Mouse (Mus musculus) frontal cortex, postnatal 14 days (tissue): ENCODE data around the gene Psmd14.

ENCODE experiments used
- DNase-seq, 2 experiments: peaks; one replicate each; pipeline ENCODE4 v3.0.0; 2022; ENCODE audit warnings: low spot score in 2 of 2

The Psmd14 gene

DNA sequence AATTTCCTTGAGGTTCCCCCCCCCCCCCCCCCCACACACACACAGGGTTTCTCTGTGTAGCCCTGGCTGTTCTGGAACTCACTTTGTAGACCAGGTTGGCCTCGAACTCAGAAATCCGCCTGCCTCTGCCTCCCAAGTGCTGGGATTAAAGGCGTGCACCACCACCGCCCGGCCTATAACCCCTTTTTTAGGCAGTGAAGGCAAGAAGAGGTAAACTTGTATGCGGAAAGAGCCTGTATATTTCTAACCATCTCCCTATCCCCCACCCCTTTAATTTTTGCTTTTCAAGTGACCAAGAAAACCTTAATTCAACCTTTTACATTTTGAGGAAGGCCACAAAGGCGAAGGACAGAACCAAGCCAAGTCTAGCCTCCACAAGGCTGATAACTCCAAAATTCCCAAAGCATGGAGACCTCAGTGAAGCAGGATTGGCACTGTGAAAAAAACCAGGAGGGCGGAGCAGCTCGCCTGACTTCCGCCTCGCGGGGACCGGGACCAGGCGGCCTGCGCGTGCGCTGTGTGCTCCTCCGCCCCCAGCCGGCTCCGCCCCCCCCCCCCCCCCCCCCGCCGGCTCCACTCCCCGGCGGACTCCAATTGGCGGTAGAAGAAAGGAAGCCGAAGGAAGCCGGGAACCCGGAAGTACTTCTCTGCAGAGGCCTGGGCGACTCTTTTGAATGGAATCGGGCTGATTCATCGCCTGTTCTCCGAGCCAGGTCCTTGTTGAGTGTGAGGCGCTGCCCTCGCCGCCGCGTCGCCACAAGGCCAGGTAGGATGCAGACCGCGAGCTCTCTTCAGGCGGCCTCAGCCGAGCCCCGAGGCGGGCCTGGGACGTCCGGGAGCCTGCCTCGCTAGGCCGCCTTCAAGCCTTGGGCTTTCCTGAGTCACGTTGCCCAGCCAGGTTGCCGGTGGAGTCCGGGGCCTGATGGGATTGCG, at the start of gene Psmd14:
Gene Psmd14 (plus strand): TSS at position 587 of the 933 bp plus-strand sequence.
- DNase-seq = peak; percentile 81

DNA sequence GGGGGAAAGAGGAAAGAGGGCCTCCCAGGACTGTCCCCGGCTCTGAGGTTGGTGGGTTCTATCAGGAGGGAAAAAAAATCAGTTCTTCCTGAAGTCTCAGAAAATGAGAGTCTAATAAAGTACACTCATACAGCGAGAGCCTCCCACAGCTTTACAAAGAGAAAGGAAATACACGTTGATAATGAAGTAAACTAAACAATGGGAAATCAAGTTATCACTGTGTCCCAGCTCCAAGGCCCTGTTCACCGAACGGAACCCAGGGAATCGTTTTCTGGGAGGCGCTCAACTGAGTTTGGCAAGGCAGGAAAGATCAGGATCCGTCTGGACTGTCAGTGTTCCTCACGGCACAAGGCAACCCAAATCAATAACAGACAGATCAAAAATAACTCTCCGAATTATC, 48.7 kb upstream of the Psmd14 start:
- no peak for DNase-seq

DNA sequence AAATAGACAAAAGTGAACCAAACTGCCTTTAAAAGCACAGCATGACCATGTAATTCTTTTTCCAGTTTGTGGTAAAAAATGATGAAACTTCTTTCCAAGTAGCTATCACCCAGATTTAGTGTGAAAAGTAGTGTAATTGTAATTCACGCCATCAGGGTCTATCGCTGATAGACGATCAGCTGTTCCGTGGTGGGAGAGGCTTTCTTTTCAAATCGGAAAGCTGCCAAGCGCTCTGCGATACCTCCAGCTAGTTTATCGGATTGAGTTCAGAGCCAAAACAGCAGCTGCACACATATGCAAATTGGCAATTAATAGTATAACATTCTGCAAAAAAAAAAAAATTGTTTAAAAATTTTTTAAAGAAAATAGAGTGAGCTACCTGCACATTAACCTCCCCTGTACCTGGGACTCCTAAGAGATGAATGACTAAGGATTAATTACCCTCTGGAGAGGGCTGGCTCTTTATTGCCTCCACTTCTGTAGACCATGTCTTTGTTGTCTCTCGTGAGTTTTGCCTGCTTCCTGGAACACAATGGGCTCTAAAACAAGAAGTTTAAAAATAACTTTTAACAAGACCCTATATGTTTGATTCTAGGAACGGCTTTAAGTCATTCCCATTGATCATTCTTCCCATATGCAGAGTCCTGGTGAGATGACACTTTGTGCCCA, 47.8 kb upstream of the Psmd14 start:
- DNase-seq = no peak

DNA sequence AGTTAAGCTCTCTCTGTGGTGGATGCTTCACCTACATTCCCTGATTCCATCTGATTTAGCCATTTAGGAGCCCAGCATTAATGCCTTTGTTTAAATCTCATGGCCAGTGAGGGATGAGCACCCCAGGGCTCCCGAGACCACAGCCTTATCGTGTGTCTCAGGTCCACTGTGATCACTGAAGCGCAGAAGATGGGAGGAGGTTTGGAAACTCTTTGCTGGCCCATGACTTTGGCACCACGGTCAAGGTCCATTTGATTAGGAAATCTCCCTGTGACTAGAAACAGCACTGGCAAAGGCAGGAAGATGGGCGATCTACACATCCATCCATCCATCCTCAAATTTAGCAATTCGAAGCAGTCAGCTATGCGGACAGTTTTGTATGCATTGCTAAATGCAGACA, 44.1 kb upstream of the Psmd14 start:
- DNase-seq = no peak

DNA sequence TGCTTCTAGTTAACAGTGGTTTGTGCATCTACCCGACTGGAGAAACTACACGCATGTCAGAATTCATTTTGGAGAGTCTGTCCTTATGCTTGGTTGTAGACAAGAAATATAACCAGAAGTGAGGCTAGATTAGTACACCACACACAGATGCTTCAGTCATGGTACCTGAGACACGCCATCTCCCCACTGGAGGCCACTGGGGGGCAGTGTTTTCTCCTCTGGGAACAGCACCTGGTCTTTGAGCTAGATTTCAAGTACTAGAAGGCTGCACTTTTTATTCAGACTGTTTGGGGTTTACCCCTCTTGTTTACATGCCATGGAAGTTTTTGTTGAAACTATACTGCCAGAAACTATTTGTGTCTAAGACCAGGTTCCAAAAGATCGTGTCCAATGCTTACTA, 43.2 kb upstream of the Psmd14 start:
- DNase-seq = peak in 1 of 2 experiments; percentile 49

DNA sequence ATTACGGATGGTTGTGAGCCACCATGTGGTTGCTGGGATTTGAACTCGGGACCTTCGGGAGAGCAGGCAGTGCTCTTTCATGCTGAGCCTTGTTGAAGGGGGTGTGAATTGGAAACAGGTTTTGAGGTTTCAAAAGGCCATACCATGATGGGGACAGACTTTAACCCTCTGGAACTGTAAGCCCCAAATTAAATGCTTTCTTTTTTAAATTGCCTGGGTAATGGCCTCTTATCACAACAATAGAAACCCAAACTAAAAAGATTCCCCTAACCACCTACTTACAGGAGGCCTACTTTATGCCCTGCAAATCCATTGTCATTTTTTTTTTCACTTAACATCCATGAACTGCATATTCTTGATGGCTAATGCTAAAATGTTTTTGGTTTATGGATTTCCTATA, 36.9 kb upstream of the Psmd14 start:
- DNase-seq = no peak

DNA sequence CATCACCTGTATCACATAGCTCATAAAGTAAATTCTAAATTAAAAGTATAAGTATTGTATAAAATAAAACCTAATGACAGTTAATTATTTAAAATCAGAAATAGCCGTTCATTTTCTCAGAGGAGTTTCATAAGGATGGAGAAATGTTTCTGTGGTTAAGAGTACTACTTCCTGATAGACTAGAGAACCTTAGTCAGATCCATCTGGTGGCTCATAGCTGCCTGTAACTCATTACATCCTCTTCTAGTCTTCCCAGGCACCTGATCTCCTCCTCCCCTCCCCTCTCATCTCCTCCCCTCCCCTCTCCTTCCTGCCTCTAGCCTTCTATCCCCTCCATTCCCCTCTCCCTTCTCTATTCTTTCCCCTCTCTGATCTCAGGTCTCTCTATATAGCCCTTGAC, 29.9 kb upstream of the Psmd14 start:
- DNase-seq = no peak

DNA sequence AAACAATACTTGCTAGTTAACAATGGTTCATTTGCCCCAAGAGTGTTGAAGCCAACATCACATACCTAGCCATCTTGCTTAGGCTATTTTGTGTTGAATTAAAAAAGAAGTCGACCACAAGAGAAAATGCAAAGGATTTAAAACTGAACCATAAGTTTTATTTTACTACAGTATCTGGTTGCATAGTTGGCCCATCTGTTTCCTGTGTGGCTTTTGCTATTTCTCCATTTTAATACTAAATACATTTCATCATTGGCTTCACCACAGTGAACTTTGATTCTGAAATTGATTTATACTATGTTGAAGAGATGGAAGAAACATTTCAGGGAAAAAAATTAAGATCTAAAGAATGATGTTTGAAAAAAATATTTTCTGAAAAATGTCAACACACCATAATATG, 25.0 kb upstream of the Psmd14 start:
- no peak for DNase-seq

DNA sequence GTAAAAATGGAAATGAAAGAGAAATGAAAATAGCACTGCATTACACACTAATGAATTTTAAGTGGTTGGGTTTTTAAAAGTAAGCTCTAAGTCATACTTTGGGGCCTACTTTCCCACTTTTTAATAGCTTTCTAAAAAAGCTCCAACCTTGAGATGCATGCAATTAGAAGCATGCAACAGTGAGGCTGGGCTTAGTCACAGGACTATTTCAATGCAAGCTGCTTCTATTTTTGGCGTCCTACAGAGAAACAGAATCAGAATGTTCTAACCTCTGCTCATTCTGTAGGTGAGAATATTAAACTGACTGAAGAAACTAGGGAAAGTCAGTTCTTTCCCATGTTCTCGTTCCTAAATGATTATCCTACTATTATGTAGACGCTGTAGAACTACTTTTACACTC, 22.4 kb upstream of the Psmd14 start:
- no peak for DNase-seq

DNA sequence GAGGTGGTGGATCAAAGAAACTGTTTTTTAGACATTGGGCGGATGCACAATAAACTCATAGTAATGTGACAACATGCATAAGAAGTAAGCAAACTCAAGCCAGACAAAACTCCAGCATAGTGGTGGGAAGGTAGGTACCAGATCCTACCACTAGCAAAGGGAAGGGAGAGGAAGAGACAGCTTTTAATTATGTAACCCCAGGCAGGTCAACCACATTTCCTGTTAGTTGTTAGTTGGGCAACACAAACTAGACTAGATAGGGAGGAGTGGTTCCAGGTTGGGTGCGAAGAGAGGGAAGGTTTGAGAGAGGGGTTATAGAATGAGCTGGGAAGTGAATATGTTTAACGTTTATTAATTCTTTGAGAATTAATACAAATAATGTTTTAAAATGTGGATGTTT, 1.9 kb upstream of the Psmd14 start:
- no peak for DNase-seq

DNA sequence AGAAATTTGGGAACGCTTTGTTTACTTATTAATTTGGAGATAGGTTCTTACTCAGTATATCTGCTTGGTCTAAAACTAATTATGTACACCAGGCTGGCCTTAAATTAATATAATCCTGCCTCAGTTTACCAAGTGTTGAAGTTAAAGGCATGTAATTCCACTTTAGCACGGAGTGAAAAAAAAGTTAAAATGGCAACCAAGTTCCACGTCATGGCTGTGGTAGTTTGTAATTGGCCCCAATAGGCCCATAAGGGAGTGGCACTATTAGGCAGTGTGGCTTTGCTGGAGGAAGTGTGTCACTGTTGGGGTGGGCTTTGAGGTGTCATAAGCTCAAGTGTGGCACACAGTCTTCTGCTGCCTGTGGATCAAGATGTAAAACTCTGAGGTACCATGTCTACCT, 1.0 kb downstream of the Psmd14 start:
- no peak for DNase-seq

DNA sequence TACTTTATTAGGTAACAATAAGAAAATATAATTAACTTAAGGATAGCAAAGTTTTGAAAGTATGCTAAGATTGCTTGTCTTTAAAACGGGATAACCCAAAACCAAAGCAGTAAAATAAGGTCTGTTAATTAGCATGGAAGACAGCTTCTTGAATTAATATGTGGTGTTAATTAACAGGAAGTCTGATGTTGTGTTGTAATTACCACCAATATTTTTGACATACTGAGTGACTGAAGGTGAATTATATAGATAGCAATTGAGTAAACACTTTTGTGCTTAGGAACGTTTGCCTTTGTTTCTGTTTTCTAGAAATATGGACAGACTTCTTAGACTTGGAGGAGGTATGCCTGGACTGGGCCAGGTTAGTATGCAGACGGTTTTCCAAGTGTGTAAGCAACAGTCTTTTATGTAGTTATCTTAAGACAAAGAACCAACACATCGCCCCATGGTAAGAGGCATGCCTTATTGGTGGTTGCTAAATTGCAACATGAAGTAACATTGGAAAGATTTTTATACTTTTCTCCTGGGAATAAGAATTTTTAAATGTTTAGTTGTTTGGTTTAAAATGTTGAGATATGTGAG, 11.0 kb downstream of the Psmd14 start:
- DNase-seq = no peak

DNA sequence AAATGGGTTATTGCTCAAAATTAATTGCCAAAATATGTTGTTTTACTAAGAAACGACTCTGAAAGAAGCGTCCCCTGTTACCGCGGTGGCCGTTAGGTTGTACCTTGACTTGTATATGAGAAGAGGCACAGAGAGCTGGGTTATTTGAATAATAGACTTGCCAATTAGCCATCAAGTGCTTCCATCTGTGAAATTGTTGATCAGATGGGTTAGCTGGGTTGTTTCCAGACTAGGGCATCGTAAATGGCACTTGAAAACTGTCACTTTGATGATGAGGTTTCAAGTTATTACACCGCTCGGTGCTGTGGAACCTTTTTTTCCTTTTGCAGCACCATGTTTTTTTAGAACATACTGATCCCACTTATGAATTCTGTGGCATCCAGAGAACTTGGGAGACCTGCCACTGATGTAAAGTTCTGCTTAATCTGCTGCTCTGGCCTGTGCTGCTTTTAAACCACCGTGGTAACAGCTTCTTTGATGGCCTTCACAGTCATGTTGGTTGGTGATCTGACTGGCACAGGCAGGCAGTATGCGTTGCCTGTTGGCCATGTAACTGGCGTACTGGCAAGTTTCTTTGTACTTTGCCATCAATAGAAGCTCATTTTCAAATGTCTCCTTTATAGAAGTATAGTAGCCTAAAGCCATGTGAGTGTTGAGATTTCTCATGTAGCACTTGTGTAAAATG, 21.4 kb downstream of the Psmd14 start:
- no peak for DNase-seq

DNA sequence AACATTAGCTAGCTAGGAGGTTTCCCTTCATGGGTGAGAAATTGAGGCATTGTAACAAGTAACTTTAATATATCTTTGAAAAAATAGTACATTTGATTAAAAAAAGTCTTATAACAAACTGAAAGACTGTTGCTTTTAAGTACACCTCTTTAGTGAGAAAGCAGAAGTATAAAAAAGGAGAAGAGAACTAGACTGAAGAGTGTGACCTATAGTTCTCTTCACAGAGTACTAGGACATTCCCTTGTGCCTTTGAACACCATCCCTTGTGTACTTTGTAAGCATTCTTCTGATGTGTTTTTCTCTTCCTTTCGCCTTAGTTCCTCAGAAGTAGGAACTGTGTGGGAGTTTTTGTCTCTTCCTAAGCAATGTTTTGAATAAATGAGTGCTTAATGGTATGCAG, 22.7 kb downstream of the Psmd14 start:
- no peak for DNase-seq

DNA sequence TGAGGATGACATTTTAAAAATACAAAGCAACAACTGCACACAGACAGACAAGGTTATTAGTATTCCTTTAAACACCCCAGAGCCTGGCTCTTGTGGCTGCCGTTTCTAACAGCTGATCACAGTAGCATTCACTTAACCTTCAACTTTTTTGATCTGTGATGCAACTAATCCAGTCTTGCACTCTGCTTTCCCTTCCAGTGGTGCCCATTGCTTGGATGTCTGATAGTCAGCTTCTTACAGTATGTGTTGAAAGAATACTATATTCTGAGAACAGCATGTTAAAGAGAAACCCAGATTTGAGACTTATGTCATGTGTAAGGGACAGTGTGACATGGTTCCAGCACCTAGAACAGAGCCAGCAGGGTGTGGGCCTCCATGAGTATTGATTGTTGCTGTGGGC, 34.6 kb downstream of the Psmd14 start:
- DNase-seq = no peak

DNA sequence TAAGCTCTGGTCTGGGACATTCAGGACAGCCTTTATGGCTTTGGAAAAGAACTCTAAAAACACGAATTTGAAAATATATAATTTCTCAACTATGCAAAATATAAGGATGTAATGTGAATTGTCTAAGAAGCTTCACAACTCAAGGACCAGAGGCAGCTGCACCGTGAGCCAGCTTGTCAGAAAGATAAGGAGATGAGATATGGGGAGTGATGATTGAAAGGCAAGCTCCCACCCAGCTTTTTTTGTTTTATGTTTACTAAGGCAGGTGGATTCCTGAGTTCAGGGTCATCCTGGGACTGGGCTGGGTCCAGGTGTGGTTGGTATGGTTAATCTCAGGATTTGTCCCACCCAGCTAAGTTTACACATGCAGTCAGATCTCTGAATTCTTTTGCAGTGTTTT, 35.1 kb downstream of the Psmd14 start:
- no peak for DNase-seq

DNA sequence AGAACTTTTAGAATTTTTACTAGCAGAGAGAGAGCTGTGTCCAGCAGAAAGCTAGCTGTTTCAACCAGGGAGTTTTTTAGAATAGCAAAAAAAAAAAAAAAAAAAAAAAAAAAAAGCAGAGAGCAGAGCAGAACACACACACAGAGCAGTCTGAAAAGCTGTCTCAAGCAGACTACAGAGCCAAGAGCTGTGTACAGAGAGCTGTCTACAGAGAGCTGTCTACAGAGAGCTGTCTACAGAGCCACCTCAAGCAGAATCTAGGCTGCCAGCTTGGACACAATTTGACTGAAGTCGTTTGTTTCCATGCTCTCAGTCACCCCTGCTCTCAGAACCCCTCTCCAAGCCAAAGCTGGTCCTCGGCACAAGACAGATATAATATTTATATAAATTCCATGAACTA, 35.9 kb downstream of the Psmd14 start:
- DNase-seq = no peak

DNA sequence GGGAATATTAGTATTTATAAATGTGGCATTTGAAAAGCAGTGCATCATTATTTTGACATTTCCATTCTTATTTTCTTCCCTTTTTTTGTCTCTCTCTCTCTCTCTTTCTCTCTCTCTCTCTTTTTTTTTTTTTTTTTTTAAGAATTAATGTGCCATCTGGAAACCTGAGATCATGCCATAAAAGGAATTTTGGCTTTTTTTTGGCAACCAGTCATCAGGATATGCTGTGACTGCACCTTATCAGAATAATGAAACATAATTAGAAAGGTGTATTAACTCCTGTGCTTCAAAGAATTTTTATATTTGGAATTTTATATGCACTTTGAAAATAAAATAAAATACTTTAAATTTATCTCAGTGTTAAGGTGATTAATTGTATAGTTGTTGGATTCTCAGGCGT, 39.2 kb downstream of the Psmd14 start:
- no peak for DNase-seq

DNA sequence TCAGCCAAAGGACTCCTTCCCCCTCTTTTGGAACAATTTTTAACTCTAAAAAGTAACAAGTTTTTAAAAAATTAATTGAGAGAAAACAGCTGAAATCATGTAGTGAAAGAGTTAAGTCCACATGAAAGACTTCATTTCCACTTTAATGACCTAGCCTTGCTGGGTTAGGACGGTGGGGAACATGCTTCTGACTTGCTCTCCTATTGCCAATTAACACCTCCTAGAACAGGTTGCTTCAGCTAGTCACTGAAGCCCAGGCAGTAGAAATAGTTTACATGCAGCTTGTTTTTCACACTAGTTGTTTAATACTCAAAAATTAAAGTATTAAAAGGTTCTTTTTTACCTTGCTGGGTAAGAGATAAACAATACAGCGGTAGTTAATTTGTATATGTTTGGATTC, 39.8 kb downstream of the Psmd14 start:
- DNase-seq = no peak

DNA sequence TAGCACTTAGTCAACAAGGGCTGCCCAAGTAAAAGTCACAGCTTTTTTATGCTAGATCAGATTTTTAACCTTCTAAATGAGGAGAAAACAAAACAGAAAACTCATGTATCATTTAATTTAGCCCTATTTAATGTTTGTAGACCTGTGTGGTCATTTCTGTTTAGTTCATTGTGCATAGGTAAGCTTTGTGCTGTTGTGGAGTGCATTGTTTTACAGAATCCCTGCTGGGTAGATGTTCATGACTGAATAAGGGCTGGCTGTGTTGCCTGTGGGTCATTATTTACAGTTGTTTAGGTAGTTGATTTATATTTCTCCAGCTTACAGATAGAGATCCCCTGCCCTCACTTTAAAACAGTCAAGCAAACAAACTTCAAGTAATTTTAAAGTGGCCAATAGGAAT, 40.9 kb downstream of the Psmd14 start:
- no peak for DNase-seq

DNA sequence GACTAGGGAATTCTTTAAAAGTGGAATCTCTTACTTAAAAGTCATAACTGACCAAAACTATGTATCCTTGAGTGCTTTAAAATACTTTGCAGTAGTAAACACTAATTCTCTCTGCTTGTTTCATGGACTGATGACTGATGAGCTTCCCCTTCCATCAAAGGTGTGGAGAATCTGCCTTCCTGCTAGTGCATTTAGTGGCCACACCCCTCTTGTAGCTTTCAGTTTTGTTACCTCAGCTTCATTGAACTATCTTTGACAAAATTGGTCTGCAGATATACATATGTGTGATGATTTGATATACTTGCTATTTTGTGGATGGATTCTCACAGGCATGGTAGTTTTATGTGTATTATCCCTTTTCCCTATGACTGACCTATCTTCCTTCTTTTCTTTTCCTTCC, 43.5 kb downstream of the Psmd14 start:
- no peak for DNase-seq

DNA sequence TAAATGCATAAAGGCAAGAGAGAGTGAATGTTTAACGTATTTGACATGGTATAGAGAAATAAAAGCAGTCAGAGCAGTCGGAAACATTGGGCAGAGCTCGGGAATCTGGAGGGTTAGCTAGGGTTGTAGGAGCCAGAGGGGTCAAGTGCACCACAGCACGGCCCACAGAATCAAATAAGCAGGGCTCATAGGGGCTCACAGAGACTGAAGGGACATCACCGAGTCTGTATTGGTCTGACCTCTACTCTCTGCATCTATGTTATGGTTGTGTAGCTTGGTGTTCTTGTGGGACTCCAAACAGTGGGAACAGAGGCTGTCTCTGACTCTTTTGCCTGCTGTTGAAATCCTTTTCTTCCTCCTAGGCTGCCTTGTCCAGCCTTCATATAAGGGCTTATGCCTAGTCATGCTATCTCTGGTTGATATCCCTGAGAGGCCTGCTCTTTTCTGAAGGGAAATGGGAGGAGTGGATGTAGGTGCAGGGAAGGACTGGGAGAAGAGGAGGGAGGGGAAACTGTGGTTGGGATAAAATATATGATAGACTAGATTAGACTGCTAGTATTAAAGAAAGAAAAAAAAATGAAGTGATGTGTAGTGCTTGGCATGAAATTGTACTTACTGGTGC, 47.9 kb downstream of the Psmd14 start:
- no peak for DNase-seq
